Mouse (Mus musculus): ENCODE measurements around the gene Pja2.

DNA sequence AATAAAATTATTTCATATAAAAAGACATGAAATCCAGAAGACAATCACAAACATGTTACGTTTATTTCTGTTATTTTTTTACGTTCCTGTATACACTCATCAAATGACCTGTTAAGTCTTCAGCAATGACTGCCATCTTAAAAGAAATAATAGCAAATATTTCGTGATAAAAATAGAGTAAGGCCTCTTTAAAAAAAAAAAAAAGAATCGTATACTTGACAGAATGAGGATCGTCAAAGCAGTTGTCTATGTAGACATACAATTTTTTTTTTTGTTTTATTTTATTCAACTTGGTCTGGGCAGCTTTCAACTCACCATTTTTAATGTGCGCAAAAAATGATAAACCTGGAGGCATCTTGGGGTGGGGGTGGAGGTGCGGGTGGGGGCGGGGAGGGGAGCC is 831 bp downstream of the Pja2 start:
- TF ChIP-seq POLR2A (IDR thresholded peaks at IDR 0.05; ENCODE audit: low read depth, low read length) (no peak), CTCF (conservative IDR thresholded peaks at IDR 0.05; ENCODE audit: insufficient read depth, insufficient read length, low read depth, low read length) (no peak)
